ENCODE assay signal across 12 mouse cellular contexts in genomic region chr10:8063458-8064090, GRCm38 (mm10).
DNase-seq lines count a peak whose midpoint lies in the region; ATAC-seq lines count a peak whose summit lies in the region.
"Had no signal": no experiment of that assay in that cellular context is flagged by ENCODE, and none has a peak within 500 bp of the region (broad histone marks: within the 10 kb centered on the region; RNA-seq: fewer than 3 reads in every experiment).

No protein-coding gene starts in this region.

- H3K4me1 ChIP-seq in forebrain, embryonic 13.5 days = peaks cover 6% of the 10 kb centered on the region; the same call in 1 of the 2 replicates
- H3K4me1 ChIP-seq in forebrain, embryonic 10.5 days = peaks cover 4% of the 10 kb centered on the region; the same call in 1 of the 2 replicates
- H3K4me1 ChIP-seq in heart, embryonic 12.5 days (replicated peaks) = no peaks in the 10 kb centered on the region
- H3K4me1 ChIP-seq: limb, embryonic 13.5 days; neural tube, embryonic 12.5 days had no signal

- no peak for DNase-seq in forebrain, embryonic 10.5 days (ENCODE audit: extremely low spot score, low spot score)
- DNase-seq in kidney, adult 8-10 months = peak; percentile 58 to 84
- DNase-seq in kidney, postnatal 10 days = no peak
- peak; percentile 55 to 70 for DNase-seq in right cerebral cortex, postnatal 10 days (ENCODE audit: low spot score in 2 of 2)
- DNase-seq in right cerebral cortex, postnatal 36 days (ENCODE audit: low spot score in 2 of 2) = no peak
- no peak for DNase-seq in heart, adult 8-10 months (ENCODE audit: low spot score)
- DNase-seq: thymus, postnatal 25 days had no signal

- no peak overlapping the region for H3K4me2 ChIP-seq in forebrain, embryonic 13.5 days
- H3K4me2 ChIP-seq in heart, embryonic 12.5 days = no peak overlapping the region
- H3K4me2 ChIP-seq: limb, embryonic 13.5 days; neural tube, embryonic 12.5 days had no signal

- 62% methylated on average over 5 of the region's 5 CpGs for WGBS in forebrain, embryonic 13.5 days
- WGBS in forebrain, embryonic 10.5 days = 87% methylated on average over 5 of the region's 5 CpGs
- WGBS in heart, embryonic 12.5 days = 81% methylated on average over 5 of the region's 5 CpGs

- no peaks in the 10 kb centered on the region for H3K36me3 ChIP-seq in forebrain, embryonic 13.5 days (ENCODE audit: poor library complexity, severe bottlenecking)
- no peaks in the 10 kb centered on the region for H3K36me3 ChIP-seq in forebrain, embryonic 10.5 days (replicated peaks)
- no peaks in the 10 kb centered on the region for H3K36me3 ChIP-seq in heart, embryonic 12.5 days
- H3K36me3 ChIP-seq: G1E; limb, embryonic 13.5 days; neural tube, embryonic 12.5 days had no signal

- H3K27me3 ChIP-seq in forebrain, embryonic 13.5 days = no peaks in the 10 kb centered on the region
- no peaks in the 10 kb centered on the region for H3K27me3 ChIP-seq in forebrain, embryonic 10.5 days (ENCODE audit: poor library complexity, severe bottlenecking)
- no peaks in the 10 kb centered on the region for H3K27me3 ChIP-seq in heart, embryonic 12.5 days (replicated peaks)
- H3K27me3 ChIP-seq: limb, embryonic 13.5 days; neural tube, embryonic 12.5 days had no signal

- no peak overlapping the region for H3K9ac ChIP-seq in forebrain, embryonic 13.5 days
- H3K9ac ChIP-seq in heart, embryonic 12.5 days = no peak overlapping the region
- H3K9ac ChIP-seq: limb, embryonic 13.5 days; neural tube, embryonic 12.5 days had no signal

- ATAC-seq in forebrain, embryonic 13.5 days = peak; percentile 77
- no peak for ATAC-seq in heart, embryonic 12.5 days (ENCODE audit: insufficient number of reproducible peaks, low FRiP score)

- H3K27ac ChIP-seq in forebrain, embryonic 13.5 days = no peak overlapping the region
- no peak overlapping the region for H3K27ac ChIP-seq in forebrain, embryonic 10.5 days
- no peak overlapping the region for H3K27ac ChIP-seq in heart, embryonic 12.5 days (ENCODE audit: poor library complexity, severe bottlenecking)
- H3K27ac ChIP-seq: limb, embryonic 13.5 days; neural tube, embryonic 12.5 days had no signal

- no peak overlapping the region for H3K4me3 ChIP-seq in forebrain, embryonic 13.5 days
- no peak overlapping the region for H3K4me3 ChIP-seq in forebrain, embryonic 10.5 days
- no peak overlapping the region for H3K4me3 ChIP-seq in heart, embryonic 12.5 days
- H3K4me3 ChIP-seq: limb, embryonic 13.5 days; neural tube, embryonic 12.5 days had no signal

- no peaks in the 10 kb centered on the region for H3K9me3 ChIP-seq in forebrain, embryonic 13.5 days (replicated peaks)
- H3K9me3 ChIP-seq in forebrain, embryonic 10.5 days = no peaks in the 10 kb centered on the region
- H3K9me3 ChIP-seq in heart, embryonic 12.5 days (replicated peaks) = no peaks in the 10 kb centered on the region
- H3K9me3 ChIP-seq: G1E; limb, embryonic 13.5 days; neural tube, embryonic 12.5 days had no signal

Comparison
In these comparisons a context has a peak if more than half of its experiments do, and no peak if none do; other contexts are left out.
1. DNase-seq: peak in kidney, adult 8-10 months (2 of 2) and right cerebral cortex, postnatal 10 days (2 of 2); none in forebrain, embryonic 10.5 days (single experiment), kidney, postnatal 10 days (single experiment), right cerebral cortex, postnatal 36 days (0 of 2) and heart, adult 8-10 months (single experiment).